Mouse (Mus musculus): Measurements from ENCODE around the gene Eif4b.

DNA sequence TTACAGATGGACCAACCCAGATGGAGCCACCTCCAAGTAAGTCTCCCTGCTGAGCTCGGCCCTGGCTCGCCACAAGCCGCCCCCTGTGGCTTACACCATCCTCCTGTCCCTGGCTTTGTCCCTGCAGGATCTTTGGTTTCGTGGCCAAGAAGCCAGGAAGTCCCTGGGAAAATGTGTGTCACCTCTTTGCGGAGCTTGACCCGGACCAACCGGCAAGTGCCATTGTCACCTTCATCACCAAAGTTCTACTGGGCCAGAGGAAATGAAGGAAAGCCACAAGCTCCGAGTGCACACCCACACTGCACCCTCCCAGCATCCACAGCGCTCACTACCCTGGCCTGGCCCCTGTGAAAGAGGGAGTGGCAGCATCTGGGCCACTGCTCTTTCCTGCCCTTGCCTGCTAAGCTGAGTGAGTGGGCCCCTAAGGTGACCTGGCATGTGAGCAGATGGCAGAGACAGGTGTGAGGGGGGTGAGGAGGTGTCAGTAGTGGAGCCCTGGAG lies 42.2 kb downstream of the Eif4b start:
- TF ChIP-seq CTCF (IDR thresholded peaks at IDR 0.05; ENCODE audit: control insufficient read depth, insufficient read depth, insufficient replicate concordance, low read depth, low read length) (no peak), POLR2A (IDR thresholded peaks at IDR 0.05; ENCODE audit: control insufficient read depth, low read depth, low read length) (no peak)

All from testis, adult 2 months (tissue).